Mouse (Mus musculus): ENCODE results near the gene Tmprss6.

GRCm38 (mm10) chr15:78493401-78494010 is 25.1 kb upstream of the Tmprss6 start:
- TF ChIP-seq CTCF (IDR thresholded peaks at IDR 0.05; ENCODE audit: borderline replicate concordance, control insufficient read depth, extremely low read depth, insufficient read depth, low read length, poor library complexity): no peak
- TF ChIP-seq POLR2A (IDR thresholded peaks at IDR 0.05; ENCODE audit: control insufficient read depth, extremely low read depth, insufficient read depth, low read length, poor library complexity): no peak
